Mouse (Mus musculus) stomach, postnatal 0 days (tissue): ENCODE measurements around the gene Prss2. TPM values are rescaled to one million over a fixed set of nuclear protein-coding genes. Genes with fewer than 3 reads are reported as not detected.
A peak's percentile ranks its signal among the peaks of the same experiment; 100 is the strongest.

Source experiments
- ATAC-seq: fragments of 200-750 bp; cut with Nextera tagmentation; 2 replicates; pipeline ENCODE4 v1.8.0; 2017; ENCODE audit not compliant: low FRiP score, low TSS enrichment
- DNase-seq: peaks from one replicate; pipeline ENCODE4 v3.0.0-alpha.2; 2016; ENCODE audit warnings: low spot score
- H3K27ac ChIP-seq: fragments of 300-500 bp; sonication (generic); replicated peaks from 2 replicates; pipeline ENCODE4 v1.5.1; 2014; ENCODE audit warnings: mild to moderate bottlenecking, control low read depth
- H3K27me3 ChIP-seq: fragments of 300-500 bp; sonication (generic); 2 replicates; pipeline ENCODE4 v1.6.1; 2014; ENCODE audit warnings: low read length; ENCODE audit not compliant: control insufficient read depth, insufficient read depth
- H3K36me3 ChIP-seq: fragments of 300-500 bp; sonication (generic); 2 replicates; pipeline ENCODE4 v1.6.1; 2014; ENCODE audit warnings: low read length, mixed read lengths; ENCODE audit not compliant: control insufficient read depth, insufficient read depth
- H3K4me1 ChIP-seq: fragments of 300-500 bp; sonication (generic); replicated peaks from 2 replicates; pipeline ENCODE4 v1.6.1; 2014; ENCODE audit warnings: antibody characterized with exemption; ENCODE audit not compliant: control insufficient read depth, insufficient read depth
- H3K4me2 ChIP-seq: fragments of 300-500 bp; sonication (generic); replicated peaks from 2 replicates; pipeline ENCODE4 v1.6.1; 2014; ENCODE audit warnings: low read depth, mild to moderate bottlenecking, control low read depth, moderate library complexity
- H3K4me3 ChIP-seq: fragments of 300-500 bp; sonication (generic); 2 replicates; pipeline ENCODE4 v1.5.1; 2014; ENCODE audit warnings: low read depth, low read length, control low read depth
- H3K9ac ChIP-seq: fragments of 300-500 bp; sonication (generic); 2 replicates; pipeline ENCODE4 v1.6.1; 2014; ENCODE audit warnings: mild to moderate bottlenecking, low read length, control low read depth, mixed read lengths
- H3K9me3 ChIP-seq: fragments of 300-500 bp; sonication (generic); 2 replicates; pipeline ENCODE4 v1.6.1; 2016; ENCODE audit warnings: low read length; ENCODE audit not compliant: control insufficient read depth
- CTCF ChIP-seq: IDR thresholded peaks from 2 replicates; pipeline ENCODE4 v1.5.1; 2016; ENCODE audit warnings: antibody characterized with exemption, low read depth, mild to moderate bottlenecking, moderate library complexity
- EP300 ChIP-seq: optimal IDR thresholded peaks from 2 replicates; pipeline ENCODE3; 2016; ENCODE audit warnings: antibody characterized with exemption
- WGBS: fragments of 180-500 bp; shearing (Covaris S2); extraction: QIAGEN DNeasy Blood & Tissue Kit; methylation state at CpG from one replicate; pipeline ENCODE4 v1.1.7; 2014; 5-methylcytosine and 5-hydroxymethylcytosine counted together
- polyA plus RNA-seq: library from polyadenylated mRNA; unstranded; fragments of >200 nt; fragmentation: Nextera tagmentation; extraction: Ambion mirVana; gene quantifications from 2 replicates; pipeline ENCODE4 v1.2.1, GENCODE M21; 2015

Gene Prss2
- polyA plus RNA-seq, 1 experiment from 2014 or later = 7.0 TPM

DNA sequence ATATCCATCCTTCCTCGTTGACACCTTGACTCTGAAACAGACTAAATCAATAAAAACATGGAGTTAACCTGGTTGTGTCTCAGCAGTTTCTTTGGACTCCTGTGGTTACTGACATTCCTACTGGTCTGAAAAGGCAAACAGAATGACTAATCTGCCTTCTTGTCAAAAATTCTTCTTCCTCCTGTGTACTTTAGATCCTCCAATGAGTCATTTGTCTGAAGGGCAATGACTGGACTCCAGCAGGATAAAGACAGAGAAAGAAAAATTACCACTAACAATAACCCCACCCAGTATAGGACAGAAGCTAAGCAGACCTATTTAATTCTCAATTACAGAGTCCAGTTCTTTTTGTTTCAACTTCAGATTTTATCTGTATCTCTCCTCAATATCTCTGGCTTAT, 26.7 kb downstream of the Prss2 start:
- no peak overlapping the region for H3K27ac ChIP-seq
- WGBS = 25% methylated on average over 1 of the region's 1 CpGs
- H3K9me3 ChIP-seq = no peaks in the 10 kb centered on the region
- ATAC-seq (peak; percentile 87), DNase-seq (no peak)
- H3K36me3 ChIP-seq = no peaks in the 10 kb centered on the region
- no peaks in the 10 kb centered on the region for H3K27me3 ChIP-seq
- no peak overlapping the region for H3K4me3 ChIP-seq
- TF ChIP-seq EP300 (no peak), CTCF (no peak)
- no peaks in the 10 kb centered on the region for H3K4me1 ChIP-seq
- H3K4me2 ChIP-seq = no peak overlapping the region
- H3K9ac ChIP-seq = no peak overlapping the region

DNA sequence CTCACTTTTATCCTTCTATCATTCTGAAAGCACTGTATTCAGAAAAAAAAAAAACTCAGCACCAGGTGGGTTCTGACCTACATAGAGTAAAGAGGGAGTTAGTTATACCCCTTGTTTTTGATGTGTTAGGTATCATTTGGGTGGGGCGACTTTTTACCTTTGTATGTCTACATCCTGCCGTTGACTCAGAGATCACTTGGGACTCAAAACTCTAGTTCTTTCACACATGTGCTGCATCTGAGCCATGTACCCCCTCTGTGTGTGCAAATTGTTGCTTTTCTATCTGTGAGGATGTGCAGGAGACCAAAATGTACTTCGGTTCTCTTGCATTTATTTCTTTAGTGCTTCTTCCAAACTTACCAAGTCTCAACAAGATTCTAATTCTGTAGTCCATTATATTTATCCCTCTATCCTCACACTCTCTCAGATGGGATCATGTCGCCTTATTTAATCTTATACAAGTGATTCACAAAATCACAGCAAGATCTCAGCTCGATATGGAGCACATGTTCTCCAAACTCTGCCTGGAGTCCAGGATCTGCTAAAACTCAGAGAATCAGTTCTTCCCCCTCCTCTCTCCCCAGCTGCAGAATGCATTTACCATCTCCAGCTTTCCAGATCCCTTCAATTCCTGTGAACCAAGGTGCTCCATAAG, 31.9 kb downstream of the Prss2 start:
- H3K9me3 ChIP-seq = no peaks in the 10 kb centered on the region
- H3K9ac ChIP-seq = no peak overlapping the region
- no peaks in the 10 kb centered on the region for H3K27me3 ChIP-seq
- no peaks in the 10 kb centered on the region for H3K36me3 ChIP-seq
- H3K4me3 ChIP-seq = no peak overlapping the region
- no peak overlapping the region for H3K27ac ChIP-seq
- ATAC-seq = no peak
- H3K4me2 ChIP-seq = no peak overlapping the region
- H3K4me1 ChIP-seq = no peaks in the 10 kb centered on the region
- 75% methylated on average over 5 of the region's 5 CpGs for WGBS
- TF ChIP-seq EP300 (no peak), CTCF (no peak)
- DNase-seq = no peak

DNA sequence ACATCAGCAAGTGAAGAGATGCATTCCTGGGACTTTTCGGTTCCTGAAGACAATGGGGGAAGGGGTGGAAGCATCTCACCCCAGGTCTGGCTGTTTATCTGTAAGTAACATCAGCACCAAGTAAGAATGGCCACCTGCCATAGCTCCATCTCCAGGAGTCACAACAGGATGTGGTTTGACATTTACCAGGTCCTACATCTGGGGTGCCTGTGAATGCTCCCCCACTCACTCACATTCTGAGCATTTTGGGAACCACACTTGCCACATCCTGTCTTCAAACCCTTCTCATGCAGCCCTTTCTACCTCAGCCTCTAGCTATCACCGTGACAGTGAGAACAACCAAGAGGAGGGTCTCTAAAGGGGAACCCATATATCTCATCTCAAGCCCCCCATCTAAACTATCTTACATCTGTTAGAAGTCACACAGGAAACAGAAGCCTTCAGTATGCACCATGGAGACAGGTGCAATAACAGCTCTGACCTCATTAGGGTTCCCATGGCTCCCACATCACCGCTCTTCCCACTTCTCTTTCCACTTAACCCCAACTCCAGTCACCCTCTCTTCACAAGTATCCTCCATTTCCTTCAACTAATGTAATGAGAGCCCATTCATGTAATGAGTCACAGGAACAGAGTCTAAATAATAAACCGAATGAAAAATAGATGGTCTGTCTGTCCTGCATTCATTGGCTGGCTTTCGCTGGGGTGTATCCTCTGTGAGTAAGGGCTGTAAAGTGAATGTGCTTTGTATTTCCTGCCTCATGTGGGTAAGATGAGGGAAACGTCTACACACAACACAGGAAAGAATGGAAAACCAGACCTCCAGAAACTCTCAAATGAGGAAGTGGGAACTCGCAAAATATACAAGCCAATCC, 32.9 kb downstream of the Prss2 start:
- Histone ChIP-seq H3K27me3 (no peaks in the 10 kb centered on the region), H3K4me2 (no peak overlapping the region), H3K4me3 (no peak overlapping the region), H3K36me3 (no peaks in the 10 kb centered on the region), H3K9me3 (no peaks in the 10 kb centered on the region), H3K9ac (no peak overlapping the region), H3K27ac (no peak overlapping the region), H3K4me1 (no peaks in the 10 kb centered on the region)
- TF ChIP-seq CTCF = no peak
- TF ChIP-seq EP300 = no peak
- DNase-seq = no peak
- WGBS = 71% methylated on average over 7 of the region's 7 CpGs
- no peak for ATAC-seq

DNA sequence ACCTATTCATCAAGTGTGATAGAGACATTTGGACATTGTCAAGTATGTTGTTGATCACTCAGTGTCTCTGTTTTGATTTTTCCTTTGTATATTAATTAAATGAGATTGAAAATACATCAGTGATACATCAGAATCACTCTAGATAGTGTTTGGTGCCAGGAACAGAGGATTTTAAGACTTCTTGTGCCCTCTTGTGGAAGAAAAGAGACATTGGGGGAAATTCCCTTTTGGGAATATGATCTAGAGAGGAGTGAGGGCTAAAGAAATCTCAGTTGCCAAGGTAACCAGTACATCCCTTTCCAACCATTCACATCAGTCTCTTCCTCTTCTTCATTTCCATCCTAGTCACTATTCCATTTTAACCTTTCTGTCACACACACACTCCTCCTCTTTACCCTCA, 34.8 kb downstream of the Prss2 start:
- DNase-seq (no peak), ATAC-seq (no peak)
- no peaks in the 10 kb centered on the region for H3K9me3 ChIP-seq
- no peak overlapping the region for H3K4me3 ChIP-seq
- H3K9ac ChIP-seq = no peak overlapping the region
- no peaks in the 10 kb centered on the region for H3K27me3 ChIP-seq
- TF ChIP-seq CTCF (peak; percentile 74), EP300 (no peak)
- H3K4me2 ChIP-seq = no peak overlapping the region
- H3K27ac ChIP-seq = no peak overlapping the region
- H3K4me1 ChIP-seq = no peaks in the 10 kb centered on the region; the same call in 1 of the 2 replicates
- no peaks in the 10 kb centered on the region for H3K36me3 ChIP-seq

DNA sequence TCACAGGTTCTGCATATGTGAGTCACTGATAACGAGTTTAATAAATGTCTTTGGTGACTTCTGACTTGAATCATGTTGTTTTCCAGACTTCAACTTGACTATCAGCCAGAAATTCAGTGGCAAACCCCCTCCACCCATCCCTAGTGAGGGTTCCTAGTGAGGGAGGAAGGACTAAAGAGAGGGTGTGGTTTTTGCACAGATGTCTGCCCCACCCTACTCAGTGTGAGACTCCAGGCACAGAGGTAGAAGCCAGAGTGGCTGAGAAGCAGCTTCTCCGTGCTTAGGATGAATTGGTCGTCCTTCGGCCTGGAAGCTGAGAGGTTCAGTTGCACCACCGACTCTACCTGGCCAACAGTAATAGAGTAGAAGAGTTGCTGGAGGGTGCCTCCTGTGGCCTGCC, 35.9 kb downstream of the Prss2 start:
- Histone ChIP-seq H3K36me3 (no peaks in the 10 kb centered on the region), H3K4me1 (no peaks in the 10 kb centered on the region; the same call in 1 of the 2 replicates), H3K9ac (no peak overlapping the region), H3K27ac (peak overlapping the region; percentile 77), H3K4me2 (no peak overlapping the region), H3K4me3 (no peak overlapping the region), H3K27me3 (no peaks in the 10 kb centered on the region), H3K9me3 (no peaks in the 10 kb centered on the region)
- 58% methylated on average over 5 of the region's 5 CpGs for WGBS
- TF ChIP-seq CTCF (no peak), EP300 (peak; percentile 19)
- ATAC-seq = peak; percentile 60; the same call in 1 of the 2 replicates
- no peak for DNase-seq

DNA sequence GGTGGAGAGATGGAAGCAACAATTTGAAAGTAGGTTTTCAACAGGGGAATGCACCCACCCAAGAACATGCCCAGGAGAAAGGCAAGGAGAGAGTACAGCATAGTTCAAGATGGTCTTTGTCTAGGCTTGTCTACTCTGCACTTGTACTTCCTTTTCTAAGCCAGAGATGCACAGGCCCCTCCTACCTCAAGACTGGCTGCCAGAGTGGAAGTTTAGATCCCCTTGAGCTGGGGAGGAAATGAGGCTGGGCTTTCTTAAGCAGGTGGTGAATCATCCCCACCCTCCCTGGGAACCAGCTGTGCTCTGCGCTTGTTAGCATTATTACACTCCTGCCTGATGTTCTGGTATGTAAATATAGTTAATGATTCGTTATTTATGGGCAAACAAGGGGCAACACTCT, 36.7 kb downstream of the Prss2 start:
- peak; percentile 26; the same call in 1 of the 2 replicates for ATAC-seq
- TF ChIP-seq EP300 (no peak), CTCF (no peak)
- DNase-seq = no peak
- Histone ChIP-seq H3K27ac (peak overlapping the region; percentile 77), H3K9me3 (no peaks in the 10 kb centered on the region), H3K9ac (no peak overlapping the region), H3K36me3 (no peaks in the 10 kb centered on the region), H3K27me3 (no peaks in the 10 kb centered on the region), H3K4me1 (no peaks in the 10 kb centered on the region; the same call in 1 of the 2 replicates), H3K4me3 (no peak overlapping the region), H3K4me2 (no peak overlapping the region)
- 29% methylated on average over 2 of the region's 2 CpGs for WGBS
